Mouse (Mus musculus) embryonic facial prominence, embryonic 10.5 days (tissue): ENCODE data around the gene Ccdc88a. TPM values are rescaled to one million over a fixed set of nuclear protein-coding genes. Genes with fewer than 3 reads are reported as not detected.

Experiments
- DNase-seq: peaks from one replicate; pipeline ENCODE4 v3.0.0-alpha.2; 2017; ENCODE audit warnings: low spot score
- H3K27ac ChIP-seq: fragments of 300-500 bp; sonication (generic); replicated peaks from 2 replicates; pipeline ENCODE4 v1.5.1; 2016; ENCODE audit warnings: mild to moderate bottlenecking
- H3K27me3 ChIP-seq: fragments of 300-500 bp; sonication (generic); replicated peaks from 2 replicates; pipeline ENCODE4 v1.6.1; 2016; ENCODE audit warnings: low read depth, mild to moderate bottlenecking; ENCODE audit not compliant: poor library complexity, severe bottlenecking
- H3K36me3 ChIP-seq: fragments of 300-500 bp; sonication (generic); replicated peaks from 2 replicates; pipeline ENCODE4 v1.6.1; 2016; ENCODE audit warnings: mild to moderate bottlenecking, moderate library complexity
- H3K4me1 ChIP-seq: fragments of 300-500 bp; sonication (generic); 2 replicates; pipeline ENCODE4 v1.6.1; 2016
- H3K4me3 ChIP-seq: fragments of 300-500 bp; sonication (generic); 2 replicates; pipeline ENCODE4 v1.5.1; 2016; ENCODE audit warnings: mild to moderate bottlenecking, moderate library complexity
- H3K9me3 ChIP-seq: fragments of 300-500 bp; sonication (generic); 2 replicates; pipeline ENCODE4 v1.6.1; 2016; ENCODE audit warnings: mild to moderate bottlenecking
- WGBS: fragments of 180-500 bp; shearing (Covaris S2); methylation state at CpG from one replicate; pipeline ENCODE4 v1.1.7; 2016; 5-methylcytosine and 5-hydroxymethylcytosine counted together
- polyA plus RNA-seq: library from polyadenylated mRNA; unstranded; fragments of >200 nt; fragmentation: Nextera tagmentation; extraction: Ambion mirVana; gene quantifications from 2 replicates; pipeline ENCODE4 v1.2.1, GENCODE M21; 2016

Gene Ccdc88a
- 37.5 and 40.0 TPM in 2 replicates for polyA plus RNA-seq

DNA sequence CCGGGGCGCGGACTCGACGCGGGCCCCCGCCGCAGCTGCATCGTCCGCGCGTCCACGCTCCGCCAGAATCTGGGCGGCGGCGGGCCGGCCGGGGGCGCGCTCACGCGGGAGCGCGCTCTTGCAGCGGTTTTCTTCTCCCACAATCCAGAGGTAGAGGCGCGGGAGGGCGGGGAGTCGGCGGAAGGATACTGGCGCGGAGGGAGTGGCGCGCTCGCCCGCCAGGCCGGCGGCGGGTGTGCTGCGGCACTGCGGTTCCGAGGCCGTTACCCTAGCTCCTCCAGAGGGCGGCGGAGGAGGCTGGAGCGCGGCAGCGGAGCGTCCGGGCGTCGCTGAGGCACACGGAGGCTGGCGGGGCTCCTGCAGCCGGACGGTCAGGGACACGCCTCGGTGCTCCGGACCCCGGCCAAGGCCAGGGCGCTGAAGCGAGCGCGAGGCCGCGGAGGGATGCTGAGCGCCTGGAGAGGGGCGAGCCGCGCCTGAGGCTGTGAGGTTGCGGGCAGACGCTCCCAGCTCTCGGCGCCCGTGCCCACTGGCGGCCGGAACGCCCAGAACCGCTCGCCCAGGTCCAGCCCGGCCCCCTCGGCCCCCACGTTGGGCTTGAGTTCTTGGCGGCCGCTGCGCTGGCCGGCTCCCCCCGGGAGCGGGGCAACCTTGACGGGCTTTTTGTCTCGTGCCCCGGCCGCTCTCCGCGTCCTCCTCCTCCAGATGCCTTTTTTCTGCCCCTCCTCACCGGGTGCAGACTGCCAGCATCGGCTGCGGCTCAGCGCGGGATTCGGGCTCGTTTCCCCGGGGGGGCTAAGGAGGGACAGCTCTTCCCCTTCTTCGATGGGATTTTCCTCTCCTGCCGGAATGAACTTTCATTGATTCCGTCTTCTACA is at the start of gene Ccdc88a:
Ccdc88a (plus strand) TSS at position 263 of the 878 bp plus-strand sequence.
- Histone ChIP-seq H3K9me3 (no peaks in the 10 kb centered on the region), H3K27me3 (no peaks in the 10 kb centered on the region), H3K4me3 (peak within 1 kb of the TSS; percentile 94), H3K27ac (peak within 1 kb of the TSS; percentile 98), H3K36me3 (peaks cover 12% of the 10 kb centered on the region), H3K4me1 (peaks cover 11% of the 10 kb centered on the region)
- WGBS = under 1% methylated on average over 107 of the region's 107 CpGs
- DNase-seq = peak; percentile 98

DNA sequence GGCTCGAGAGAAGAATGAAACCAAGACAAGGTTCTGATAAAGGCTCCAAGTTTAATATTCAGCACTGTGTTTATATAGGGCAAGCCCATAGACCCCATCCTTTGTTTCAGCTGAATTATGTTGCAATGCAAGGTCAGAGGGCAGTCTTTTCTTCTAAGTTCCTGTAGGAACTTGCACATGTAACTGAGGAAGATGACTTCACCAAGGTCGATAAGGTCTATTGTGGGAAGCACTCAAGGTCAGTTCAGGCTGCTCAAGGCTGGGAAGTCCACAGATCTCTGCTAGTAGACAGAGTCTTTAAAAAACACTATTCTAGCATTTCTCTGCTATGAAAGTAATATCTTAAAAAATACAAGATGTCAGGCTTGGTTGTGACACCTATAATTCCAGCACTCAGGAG is 38.0 kb upstream of the Ccdc88a start:
- Histone ChIP-seq H3K36me3 (no peaks in the 10 kb centered on the region), H3K4me3 (no peak overlapping the region), H3K27ac (no peak overlapping the region), H3K27me3 (no peaks in the 10 kb centered on the region), H3K4me1 (no peaks in the 10 kb centered on the region), H3K9me3 (no peaks in the 10 kb centered on the region)
- WGBS = 86% methylated on average over 2 of the region's 2 CpGs
- DNase-seq = no peak

DNA sequence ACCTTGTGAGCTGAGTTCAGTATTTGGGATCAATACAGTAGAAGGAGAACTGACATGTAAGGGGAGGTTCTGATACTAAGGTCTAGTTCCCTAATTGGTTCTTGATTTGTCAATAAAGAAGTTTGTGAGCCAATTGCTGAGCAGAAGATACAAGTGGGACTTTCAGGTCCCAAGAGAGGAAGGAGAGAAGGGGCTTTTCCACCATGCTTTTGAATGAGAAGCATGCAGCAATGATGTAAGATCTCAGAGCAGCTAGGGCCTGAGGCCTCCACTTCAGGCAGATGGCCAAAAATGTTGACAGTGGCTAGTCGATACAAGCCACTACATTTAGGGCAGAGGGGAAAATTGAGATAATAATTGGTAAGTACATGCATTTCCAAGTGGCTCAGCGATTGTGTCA is 32.2 kb upstream of the Ccdc88a start:
- Histone ChIP-seq H3K4me3 (no peak overlapping the region), H3K4me1 (no peaks in the 10 kb centered on the region), H3K27me3 (no peaks in the 10 kb centered on the region), H3K36me3 (no peaks in the 10 kb centered on the region), H3K9me3 (no peaks in the 10 kb centered on the region), H3K27ac (no peak overlapping the region)
- no peak for DNase-seq
- 82% methylated on average over 2 of the region's 2 CpGs for WGBS

DNA sequence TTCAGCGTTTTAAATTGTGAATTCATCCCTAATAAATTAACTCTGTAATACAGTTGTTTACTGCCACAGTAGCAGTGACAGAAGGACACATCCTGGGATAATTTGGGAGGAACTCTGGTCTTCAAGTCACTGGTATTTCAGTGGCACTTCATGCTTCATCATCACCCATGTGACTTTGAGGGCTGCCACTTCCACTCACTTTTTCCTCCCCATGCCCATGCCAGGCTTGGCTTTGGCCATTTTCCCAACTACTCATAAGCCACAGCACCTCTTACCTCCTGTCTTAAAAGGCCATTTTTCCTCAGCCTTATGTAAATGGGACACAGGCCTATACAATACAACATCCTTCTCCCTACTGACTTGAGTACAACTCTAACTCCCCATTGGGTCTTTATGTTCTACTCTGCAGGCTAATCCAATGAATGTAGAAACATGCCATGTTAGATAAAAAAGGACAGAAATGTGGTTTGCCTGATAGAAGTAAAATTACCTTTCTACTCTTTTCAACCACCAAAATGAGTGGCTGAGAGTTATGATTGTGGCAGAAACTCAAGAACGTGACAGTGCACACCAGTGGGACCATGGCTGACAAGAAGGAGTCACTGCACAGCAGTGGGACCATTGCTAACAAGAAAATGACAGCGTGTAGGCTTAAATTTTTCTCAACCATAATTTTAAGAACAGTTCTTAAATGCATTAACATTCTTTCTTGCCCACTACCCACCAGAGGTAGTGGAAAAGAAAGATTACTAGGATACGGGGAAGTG is 28.4 kb upstream of the Ccdc88a start:
- 78% methylated on average over 4 of the region's 4 CpGs for WGBS
- H3K4me3 ChIP-seq = no peak overlapping the region
- no peaks in the 10 kb centered on the region for H3K27me3 ChIP-seq
- no peak for DNase-seq
- no peaks in the 10 kb centered on the region for H3K9me3 ChIP-seq
- H3K36me3 ChIP-seq = no peaks in the 10 kb centered on the region
- no peaks in the 10 kb centered on the region for H3K4me1 ChIP-seq
- H3K27ac ChIP-seq = no peak overlapping the region

- Histone ChIP-seq H3K9me3 (no peaks in the 10 kb centered on the region), H3K36me3 (no peaks in the 10 kb centered on the region), H3K27ac (no peak overlapping the region), H3K27me3 (no peaks in the 10 kb centered on the region), H3K4me1 (no peaks in the 10 kb centered on the region), H3K4me3 (no peak overlapping the region)
- DNase-seq = no peak
- 75% methylated on average over 4 of the region's 4 CpGs for WGBS
Observed at GRCm38 (mm10) chr11:29345673-29346286, 27.7 kb upstream of the Ccdc88a start.

- Histone ChIP-seq H3K36me3 (no peaks in the 10 kb centered on the region), H3K27ac (no peak overlapping the region), H3K27me3 (no peaks in the 10 kb centered on the region), H3K9me3 (no peaks in the 10 kb centered on the region), H3K4me3 (no peak overlapping the region), H3K4me1 (no peaks in the 10 kb centered on the region)
- DNase-seq = no peak
- 90% methylated on average over 2 of the region's 2 CpGs for WGBS
Observed at GRCm38 (mm10) chr11:29350891-29351290, 22.6 kb upstream of the Ccdc88a start.

- 76% methylated on average over 1 of the region's 1 CpGs for WGBS
- H3K4me1 ChIP-seq = no peaks in the 10 kb centered on the region
- no peaks in the 10 kb centered on the region for H3K36me3 ChIP-seq
- H3K9me3 ChIP-seq = no peaks in the 10 kb centered on the region
- no peaks in the 10 kb centered on the region for H3K27me3 ChIP-seq
- no peak overlapping the region for H3K27ac ChIP-seq
- no peak overlapping the region for H3K4me3 ChIP-seq
- no peak for DNase-seq
Observed at GRCm38 (mm10) chr11:29352214-29352613, 21.2 kb upstream of the Ccdc88a start.

- Histone ChIP-seq H3K4me1 (no peaks in the 10 kb centered on the region), H3K27me3 (no peaks in the 10 kb centered on the region), H3K36me3 (no peaks in the 10 kb centered on the region), H3K9me3 (no peaks in the 10 kb centered on the region), H3K4me3 (no peak overlapping the region), H3K27ac (no peak overlapping the region)
- no peak for DNase-seq
- 92% methylated on average over 1 of the region's 1 CpGs for WGBS
Observed at GRCm38 (mm10) chr11:29368161-29368560, 5.3 kb upstream of the Ccdc88a start.

- Histone ChIP-seq H3K36me3 (peaks cover 11% of the 10 kb centered on the region), H3K9me3 (no peaks in the 10 kb centered on the region), H3K4me1 (peaks cover 11% of the 10 kb centered on the region), H3K27me3 (no peaks in the 10 kb centered on the region), H3K4me3 (peak overlapping the region; percentile 94), H3K27ac (peak overlapping the region; percentile 98)
- DNase-seq = no peak
- 6% methylated on average over 11 of the region's 11 CpGs for WGBS
Observed at GRCm38 (mm10) chr11:29373050-29373395, 435 bp upstream of the Ccdc88a start.

DNA sequence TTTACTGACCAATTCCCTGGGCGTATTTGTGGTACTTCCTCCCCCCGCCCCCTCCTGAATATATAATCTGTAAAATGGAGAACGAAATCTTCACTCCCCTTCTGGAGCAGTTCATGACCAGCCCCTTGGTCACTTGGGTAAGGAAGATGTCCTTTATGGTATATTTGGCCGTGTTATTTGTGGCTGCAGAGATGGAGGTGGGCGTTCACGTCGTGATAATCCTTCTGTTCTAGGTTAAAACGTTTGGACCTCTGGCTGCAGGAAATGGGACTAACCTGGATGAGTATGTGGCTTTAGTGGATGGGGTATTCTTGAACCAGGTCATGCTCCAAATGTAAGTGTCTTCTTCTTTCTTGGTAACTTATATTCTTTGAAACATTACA is 807 bp downstream of the Ccdc88a start:
- no peak for DNase-seq
- Histone ChIP-seq H3K27me3 (no peaks in the 10 kb centered on the region), H3K27ac (peak overlapping the region; percentile 98), H3K36me3 (peaks cover 12% of the 10 kb centered on the region), H3K4me1 (peaks cover 11% of the 10 kb centered on the region), H3K4me3 (peak overlapping the region; percentile 94), H3K9me3 (no peaks in the 10 kb centered on the region)
- under 1% methylated on average over 8 of the region's 8 CpGs for WGBS

DNA sequence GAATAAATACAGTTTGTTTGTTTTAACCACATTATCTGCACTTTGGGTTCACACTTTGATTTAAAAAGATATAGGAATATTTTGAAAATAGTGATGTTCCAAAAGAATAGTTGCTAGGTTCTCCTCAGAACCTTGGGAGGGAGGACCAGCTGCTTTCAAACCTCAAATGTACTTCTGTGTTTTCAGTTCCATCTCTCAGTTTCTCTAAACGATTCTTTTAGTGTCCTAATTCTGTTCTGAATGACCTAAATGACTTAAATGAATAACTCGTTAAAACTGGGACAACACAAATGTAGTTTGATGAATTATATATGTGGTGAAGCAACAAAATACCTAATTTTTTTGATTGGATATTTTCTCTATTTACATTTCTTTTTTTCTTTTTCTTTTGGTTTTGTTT is 3.2 kb downstream of the Ccdc88a start:
- Histone ChIP-seq H3K4me3 (no peak overlapping the region), H3K27me3 (no peaks in the 10 kb centered on the region), H3K9me3 (no peaks in the 10 kb centered on the region), H3K27ac (no peak overlapping the region), H3K4me1 (peaks cover 11% of the 10 kb centered on the region), H3K36me3 (peaks cover 20% of the 10 kb centered on the region)
- DNase-seq = no peak
- WGBS = 88% methylated on average over 2 of the region's 2 CpGs

DNA sequence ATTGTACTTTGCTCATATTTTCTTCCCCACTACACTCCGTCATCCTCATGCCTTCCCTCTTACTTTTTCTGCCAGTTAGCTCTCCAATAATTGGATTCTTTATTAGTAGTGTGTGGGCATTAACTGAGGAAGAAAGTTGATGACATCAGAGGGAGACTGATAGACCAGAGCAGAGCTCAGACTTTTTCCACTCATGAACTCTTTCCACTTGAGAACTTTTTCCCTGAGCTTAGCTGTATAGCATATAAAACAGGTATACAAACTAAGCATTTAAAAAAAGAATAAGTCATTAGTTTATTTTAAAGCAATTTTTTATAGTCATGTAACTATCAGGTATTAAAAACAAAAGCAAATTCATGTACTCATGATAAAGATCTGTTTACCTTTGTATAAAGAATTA is 5.3 kb downstream of the Ccdc88a start:
- no peak overlapping the region for H3K27ac ChIP-seq
- no peaks in the 10 kb centered on the region for H3K27me3 ChIP-seq
- H3K9me3 ChIP-seq = no peaks in the 10 kb centered on the region
- peaks cover 26% of the 10 kb centered on the region for H3K36me3 ChIP-seq
- WGBS = 92% methylated on average over 1 of the region's 1 CpGs
- peaks cover 16% of the 10 kb centered on the region for H3K4me1 ChIP-seq
- H3K4me3 ChIP-seq = no peak overlapping the region
- no peak for DNase-seq
